ENCODE assay signal across 16 mouse cellular contexts in the genomic region with DNA sequence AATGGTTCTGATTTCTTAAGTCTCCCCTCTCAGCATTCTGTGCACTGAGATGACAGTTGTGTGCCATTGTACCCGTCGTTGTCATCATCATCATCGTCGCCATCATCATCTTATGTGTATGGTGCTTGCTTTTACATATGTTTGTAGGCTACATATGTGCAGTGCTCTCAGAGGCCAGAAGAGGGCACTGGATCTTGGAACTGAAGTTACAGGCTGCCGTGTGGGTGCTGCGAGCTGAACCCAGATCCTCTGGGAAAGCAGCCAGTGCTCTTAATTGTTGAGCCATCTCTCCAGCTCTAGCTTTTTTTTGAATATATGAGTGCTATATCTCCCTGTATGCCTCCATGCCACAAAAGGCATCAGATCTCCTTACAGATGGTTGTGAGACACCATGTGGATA. TPM values are rescaled to one million over a fixed set of nuclear protein-coding genes. Genes with fewer than 3 reads are reported as not detected.
DNase-seq lines count a peak whose midpoint lies in the region; TF ChIP-seq lines count a peak whose summit lies in the region.
"Had no signal": no experiment of that assay in that cellular context is flagged by ENCODE, and none has a peak within 500 bp of the region (broad histone marks: within the 10 kb centered on the region; RNA-seq: fewer than 3 reads in every experiment).

No protein-coding gene starts in this region.

- DNase-seq in layer of hippocampus, adult 2 months (ENCODE audit: low spot score in 2 of 2): no peak
- DNase-seq in layer of hippocampus, adult 8-10 months (ENCODE audit: low spot score in 2 of 2): no peak
- DNase-seq in thymus, postnatal 0 days (ENCODE audit: low spot score): peak; percentile 48
- no peak for DNase-seq in thymus, adult 18-20 months
- peak; percentile 82 for DNase-seq in ES-CJ7 (ENCODE audit: low read depth, low spot score)
- DNase-seq in adrenal gland, adult 2 months: no peak
- no peak for DNase-seq in urinary bladder, postnatal 25 days (ENCODE audit: low spot score)
- DNase-seq: adrenal gland, postnatal 25 days; cerebellum, postnatal 25 days; heart, postnatal 4 days; liver had no signal

- peak; percentile 36 for TF ChIP-seq CTCF in layer of hippocampus, adult 2 months (conservative IDR thresholded peaks at IDR 0.05)
- TF ChIP-seq CTCF in small intestine, adult 2 months (IDR thresholded peaks at IDR 0.05; ENCODE audit: extremely low read depth, insufficient read length, insufficient replicate concordance, low read depth, low read length): peak; percentile 12; the same call in 1 of the 2 replicates

- no peak for TF ChIP-seq POLR2A in small intestine, adult 2 months (IDR thresholded peaks at IDR 0.05; ENCODE audit: low read depth, low read length)

- H3K4me1 ChIP-seq in small intestine, adult 2 months (ENCODE audit: control insufficient read depth, insufficient read depth, insufficient read length, low read length): no peaks in the 10 kb centered on the region

- no peak overlapping the region for H3K4me3 ChIP-seq in layer of hippocampus, adult 2 months
- no peak overlapping the region for H3K4me3 ChIP-seq in small intestine, adult 2 months (ENCODE audit: low read depth, low read length)
- H3K4me3 ChIP-seq: embryonic facial prominence, embryonic 13.5 days; forebrain, embryonic 13.5 days; intestine, embryonic 15.5 days; megakaryocyte, embryonic 14.5 days had no signal

- no peak overlapping the region for H3K27ac ChIP-seq in layer of hippocampus, adult 2 months
- H3K27ac ChIP-seq in small intestine, adult 2 months (ENCODE audit: insufficient read depth, low read depth, low read length): no peak overlapping the region
- H3K27ac ChIP-seq: embryonic facial prominence, embryonic 13.5 days; forebrain, embryonic 13.5 days; intestine, embryonic 15.5 days had no signal

- WGBS in small intestine, adult 2 months: 75% methylated on average over 6 of the region's 6 CpGs

- peaks cover 6% of the 10 kb centered on the region; the same call in 1 of the 2 replicates for H3K27me3 ChIP-seq in small intestine, adult 2 months (ENCODE audit: control insufficient read depth, insufficient read depth, low read length)
- H3K27me3 ChIP-seq: embryonic facial prominence, embryonic 13.5 days; forebrain, embryonic 13.5 days; intestine, embryonic 15.5 days had no signal

- no peaks in the 10 kb centered on the region for H3K36me3 ChIP-seq in small intestine, adult 2 months (ENCODE audit: control insufficient read depth, insufficient read depth, low read length)
- H3K36me3 ChIP-seq: embryonic facial prominence, embryonic 13.5 days; intestine, embryonic 15.5 days had no signal

RNA-seq across cellular contexts. Expression of a gene that starts 55.4 kb away (rescaled TPM):
- 1 to 10 TPM in 1 of 2 experiments, under 1 TPM in 1; 0.90 to 1.8 TPM for total RNA-seq in layer of hippocampus, adult 2 months (2021)
- 1 to 10 TPM; 1.3 to 3.5 (median 1.7) TPM for total RNA-seq in layer of hippocampus, adult 8-10 months (2022)
- polyA plus RNA-seq in thymus, postnatal 0 days (2015; fragmentation: Nextera tagmentation; extraction: Ambion mirVana): 76.3 and 78.2 TPM in 2 replicates
- 11.1 and 21.3 TPM in 2 replicates for polyA plus RNA-seq in small intestine, adult 2 months (2012; rRNA removed)
- 1 to 10 TPM in 1 of 2 experiments, under 1 TPM in 1; 0.37 to 1.3 TPM for total RNA-seq in adrenal gland, adult 2 months (2021)
- 2.2 TPM in 2 replicates for polyA plus RNA-seq in adrenal gland, adult 2 months (2012; rRNA removed)

RNA-seq across cellular contexts. Expression of a gene that starts 55.6 kb away (rescaled TPM):
- 100 to 1,000 TPM; 198 to 202 TPM for total RNA-seq in layer of hippocampus, adult 2 months (2021)
- total RNA-seq in layer of hippocampus, adult 8-10 months (2022): 100 to 1,000 TPM; 182 to 214 (median 197) TPM
- 497 and 515 TPM in 2 replicates for polyA plus RNA-seq in thymus, postnatal 0 days (2015; fragmentation: Nextera tagmentation; extraction: Ambion mirVana)
- polyA plus RNA-seq in small intestine, adult 2 months (2012; rRNA removed): 135 and 169 TPM in 2 replicates
- 100 to 1,000 TPM; 259 to 280 TPM for total RNA-seq in adrenal gland, adult 2 months (2021)
- polyA plus RNA-seq in adrenal gland, adult 2 months (2012; rRNA removed): 118 and 138 TPM in 2 replicates

Comparison
In these comparisons a context has a peak if more than half of its experiments do, and no peak if none do; other contexts are left out.
1. DNase-seq: peak in thymus, postnatal 0 days (single experiment) and ES-CJ7 (single experiment); none in layer of hippocampus, adult 2 months (0 of 2), layer of hippocampus, adult 8-10 months (0 of 2), thymus, adult 18-20 months (0 of 2), adrenal gland, adult 2 months (single experiment) and urinary bladder, postnatal 25 days (single experiment).